Mouse (Mus musculus): Measurements from ENCODE around the gene Gnrhr. TPM values are rescaled to one million over a fixed set of nuclear protein-coding genes. Genes with fewer than 3 reads are reported as not detected.

The Gnrhr gene
- polyA plus RNA-seq, 1 experiment from 2014 or later = not detected

DNA sequence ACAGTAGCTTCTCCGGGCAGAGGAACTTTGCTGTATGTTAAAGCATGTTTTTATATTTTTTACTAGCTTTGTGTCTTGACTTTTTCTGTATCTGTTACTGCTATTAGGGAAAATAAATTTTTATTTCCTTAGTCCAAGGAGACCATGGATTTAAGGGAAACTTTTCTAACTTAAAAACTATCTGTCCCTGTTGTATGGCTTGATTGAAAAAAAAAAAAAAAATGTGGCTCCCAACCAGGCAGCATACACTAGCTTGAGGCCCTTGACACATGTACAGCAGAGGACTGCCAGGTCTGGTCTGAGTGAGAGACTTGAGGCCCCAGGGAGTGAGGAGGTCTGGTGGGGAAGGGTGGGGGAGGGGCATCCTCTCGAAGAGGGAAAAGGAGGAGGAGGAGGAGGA is 23.9 kb downstream of the Gnrhr start:
- WGBS = 50% methylated on average over 2 of the region's 2 CpGs
- H3K36me3 ChIP-seq (ENCODE audit: control insufficient read depth, insufficient read depth, low read length) = no peaks in the 10 kb centered on the region
- H3K4me1 ChIP-seq (ENCODE audit: control insufficient read depth, insufficient read depth, low read length) = peaks cover 7% of the 10 kb centered on the region
- no peak overlapping the region for H3K4me3 ChIP-seq (ENCODE audit: low read depth, low read length)
- no peak overlapping the region for H3K27ac ChIP-seq (replicated peaks; ENCODE audit: low read depth, low read length)
- ATAC-seq (ENCODE audit: low read depth) = no peak
- H3K27me3 ChIP-seq (replicated peaks; ENCODE audit: control insufficient read depth, insufficient read depth, low read length) = no peaks in the 10 kb centered on the region
- no peak overlapping the region for H3K9ac ChIP-seq (ENCODE audit: low read depth, low read length)
- DNase-seq (ENCODE audit: low spot score) = no peak
- H3K9me3 ChIP-seq (ENCODE audit: control insufficient read depth, low read length) = no peaks in the 10 kb centered on the region
- H3K4me2 ChIP-seq (ENCODE audit: low read depth, low read length) = no peak overlapping the region

DNA sequence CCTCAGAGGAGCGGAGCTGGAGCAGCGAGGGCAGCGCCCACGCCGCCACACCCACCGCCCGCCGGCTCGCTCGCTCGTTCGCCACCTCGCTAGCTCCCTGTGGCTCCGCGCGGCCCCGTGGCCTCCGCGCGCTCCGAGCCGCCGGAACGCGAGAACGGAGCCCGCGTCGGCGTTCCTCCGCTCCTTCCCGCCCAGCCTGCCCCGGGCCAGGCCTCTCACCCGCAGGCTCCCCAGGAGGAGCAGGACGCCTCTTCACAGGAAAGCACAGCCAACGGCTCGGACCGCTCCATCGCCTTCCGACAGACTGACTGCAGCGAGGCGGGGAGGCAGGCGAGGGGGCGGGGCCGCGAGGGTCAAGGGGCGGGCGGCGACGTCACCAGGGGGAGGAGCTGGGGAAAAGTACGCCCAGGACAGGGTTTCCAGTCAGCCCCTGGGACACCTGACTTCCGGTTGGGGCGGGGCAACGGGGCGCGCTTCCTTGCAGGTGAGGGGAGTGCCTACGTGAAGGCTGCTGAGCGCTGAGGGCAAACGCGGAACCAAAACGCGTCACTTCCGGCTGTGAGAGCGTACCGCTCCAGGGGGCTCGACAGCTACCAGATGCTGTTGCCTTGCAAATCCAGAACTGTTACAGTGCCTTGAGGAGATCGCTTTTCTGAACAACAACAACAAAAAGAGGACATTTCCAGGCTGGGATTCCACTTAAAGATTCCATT is 25.1 kb downstream of the Gnrhr start, which contains the start of gene Uba6:
Gene Uba6, minus strand, starts transcription at position 355 of the 713 bp plus-strand sequence.
- H3K4me3 ChIP-seq (ENCODE audit: low read depth, low read length) = peak within 1 kb of the TSS; percentile 84

DNA sequence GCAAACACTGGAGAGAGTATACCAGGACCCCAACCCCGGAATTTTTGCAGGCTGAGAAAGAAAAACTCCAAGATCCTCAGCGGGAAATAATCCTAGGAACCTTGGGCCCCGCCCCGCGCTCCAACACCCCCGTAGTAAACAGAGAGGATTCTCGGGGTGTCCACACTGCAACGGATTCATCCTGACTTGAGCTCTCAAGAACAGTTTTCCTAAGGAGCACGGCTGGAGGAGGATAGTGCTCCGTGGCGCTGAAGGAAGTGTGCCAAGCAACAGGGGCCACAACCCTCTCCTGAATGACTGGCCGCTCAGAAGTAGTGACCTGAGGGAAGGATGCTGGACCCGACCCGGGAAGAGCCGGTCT is 25.6 kb downstream of the Gnrhr start:
- no peak for DNase-seq (ENCODE audit: low spot score)
- WGBS = under 1% methylated on average over 12 of the region's 15 CpGs
- peak overlapping the region; percentile 66 for H3K4me2 ChIP-seq (ENCODE audit: low read depth, low read length)
- peak overlapping the region; percentile 86 for H3K9ac ChIP-seq (ENCODE audit: low read depth, low read length)
- peak overlapping the region; percentile 96 for H3K27ac ChIP-seq (replicated peaks; ENCODE audit: low read depth, low read length)
- no peak for ATAC-seq (ENCODE audit: low read depth)
- H3K27me3 ChIP-seq (replicated peaks; ENCODE audit: control insufficient read depth, insufficient read depth, low read length) = no peaks in the 10 kb centered on the region
- H3K36me3 ChIP-seq (ENCODE audit: control insufficient read depth, insufficient read depth, low read length) = peaks cover 8% of the 10 kb centered on the region; the same call in 1 of the 2 replicates
- peaks cover 7% of the 10 kb centered on the region for H3K4me1 ChIP-seq (ENCODE audit: control insufficient read depth, insufficient read depth, low read length)
- no peaks in the 10 kb centered on the region for H3K9me3 ChIP-seq (ENCODE audit: control insufficient read depth, low read length)
- peak overlapping the region; percentile 84 for H3K4me3 ChIP-seq (ENCODE audit: low read depth, low read length)

More for the DNA sequence above, 25.1 kb downstream of the Gnrhr start, which contains the start of gene Uba6:
- H3K36me3 ChIP-seq (ENCODE audit: control insufficient read depth, insufficient read depth, low read length) = peaks cover 8% of the 10 kb centered on the region; the same call in 1 of the 2 replicates
- WGBS = under 1% methylated on average over 38 of the region's 67 CpGs
- DNase-seq (ENCODE audit: low spot score) (peak; percentile 99), ATAC-seq (ENCODE audit: low read depth) (peak; percentile 100)
- peak within 1 kb of the TSS; percentile 96 for H3K27ac ChIP-seq (replicated peaks; ENCODE audit: low read depth, low read length)
- peak within 1 kb of the TSS; percentile 66 for H3K4me2 ChIP-seq (ENCODE audit: low read depth, low read length)
- H3K4me1 ChIP-seq (ENCODE audit: control insufficient read depth, insufficient read depth, low read length) = peaks cover 7% of the 10 kb centered on the region
- peak within 1 kb of the TSS; percentile 86 for H3K9ac ChIP-seq (ENCODE audit: low read depth, low read length)
- no peaks in the 10 kb centered on the region for H3K27me3 ChIP-seq (replicated peaks; ENCODE audit: control insufficient read depth, insufficient read depth, low read length)
- no peaks in the 10 kb centered on the region for H3K9me3 ChIP-seq (ENCODE audit: control insufficient read depth, low read length)

Other genes with a start within 250 kb of the Gnrhr start
- gene Cenpc1, start 132.3 kb downstream of the Gnrhr start, polyA plus RNA-seq (2014; fragmentation: Nextera tagmentation; extraction: Ambion mirVana) = 25.1 and 27.8 TPM in 2 replicates
- 0.81 and 1.2 TPM in 2 replicates for gene Stap1, start 126.2 kb downstream of the Gnrhr start, polyA plus RNA-seq (2014; fragmentation: Nextera tagmentation; extraction: Ambion mirVana)
- 18.7 and 19.5 TPM in 2 replicates for gene Uba6, start 25.1 kb downstream of the Gnrhr start, polyA plus RNA-seq (2014; fragmentation: Nextera tagmentation; extraction: Ambion mirVana)
- gene Tmprss11c, start 91.4 kb upstream of the Gnrhr start, polyA plus RNA-seq (2014; fragmentation: Nextera tagmentation; extraction: Ambion mirVana) = not detected in 2 replicates
- 0.87 and 1.5 TPM in 2 replicates for gene Tmprss11d, start 175.5 kb upstream of the Gnrhr start, polyA plus RNA-seq (2014; fragmentation: Nextera tagmentation; extraction: Ambion mirVana)